Mouse (Mus musculus) CH12.LX (cell line): ENCODE data around the gene Angel2.

Experiments
- CTCF ChIP-seq, 2 experiments: IDR thresholded peaks in 1 of 2; conservative IDR thresholded peaks in 1 of 2; 2 replicates each; pipeline ENCODE4 v1.5.1; 2011 to 2012; ENCODE audit warnings: low read depth in 2 of 2, low read length in 2 of 2, improper control_type of control experiment in 1 of 2, inconsistent platforms in 1 of 2, mild to moderate bottlenecking in 1 of 2, moderate library complexity in 1 of 2
- E2F4 ChIP-seq: IDR thresholded peaks from 2 replicates; pipeline ENCODE4 v1.6.1; 2011; ENCODE audit warnings: low read depth, low read length, improper control_type of control experiment; ENCODE audit not compliant: insufficient replicate concordance
- MYC ChIP-seq: IDR thresholded peaks from 2 replicates; pipeline ENCODE4 v1.6.1; 2011; ENCODE audit warnings: low read depth, mild to moderate bottlenecking, improper control_type of control experiment, low read length
- POLR2A ChIP-seq: IDR thresholded peaks from 2 replicates; pipeline ENCODE4 v1.6.1; 2011; ENCODE audit warnings: low read depth, mild to moderate bottlenecking, improper control_type of control experiment, low read length

DNA sequence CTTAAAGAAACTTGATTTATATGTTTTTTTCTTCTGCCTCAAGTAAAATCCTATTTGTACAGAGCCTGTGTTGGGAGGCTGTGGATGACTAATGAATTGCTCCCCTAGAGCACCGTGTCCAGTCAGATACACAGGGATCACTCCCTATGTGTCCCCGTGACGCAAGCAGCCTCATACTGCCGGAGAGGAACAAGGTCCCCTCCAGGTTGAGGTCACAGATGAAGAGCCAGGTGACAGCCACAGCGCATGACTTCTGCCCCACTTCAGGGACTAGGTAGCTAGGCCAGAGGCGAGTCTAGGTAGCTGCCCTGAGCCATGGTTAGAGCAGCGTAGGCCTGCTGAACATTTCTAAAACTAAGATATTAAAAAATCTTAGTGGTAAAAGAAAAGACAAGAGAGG lies 43.1 kb downstream of the Angel2 start:
- TF ChIP-seq MYC, result no peak
- TF ChIP-seq POLR2A, result no peak
- TF ChIP-seq CTCF (conservative IDR thresholded peaks at IDR 0.05 in 1 of 2, IDR thresholded peaks at IDR 0.05 in 1 of 2; ENCODE audit: low read depth in 2 of 2, low read length in 2 of 2), result no peak
- no peak for TF ChIP-seq E2F4
